Mouse (Mus musculus): ENCODE results near the gene Slc9a3r2.

- TF ChIP-seq POLR2A (IDR thresholded peaks at IDR 0.05; ENCODE audit: borderline replicate concordance, extremely low read depth, insufficient read depth, insufficient read length, poor library complexity, severe bottlenecking), result no peak
- TF ChIP-seq CTCF (IDR thresholded peaks at IDR 0.05; ENCODE audit: borderline replicate concordance, extremely low read depth, insufficient read depth, insufficient read length), result no peak
These were observed at the start of gene Slc9a3r2 for GRCm38 (mm10) chr17:24650070-24650616.
